Mouse (Mus musculus) CH12.LX (cell line): ENCODE results near the gene Sgip1.

ENCODE experiments used
- POLR2A ChIP-seq: IDR thresholded peaks from 2 replicates; pipeline ENCODE4 v1.6.1; 2011; ENCODE audit warnings: low read depth, mild to moderate bottlenecking, improper control_type of control experiment, low read length
- UBTF ChIP-seq: IDR thresholded peaks from 2 replicates; pipeline ENCODE4 v1.6.1; 2012; ENCODE audit warnings: low read depth, mild to moderate bottlenecking, inconsistent platforms, low read length, improper control_type of control experiment, moderate library complexity

GRCm38 (mm10) chr4:102886459-102886858, 145.4 kb downstream of the Sgip1 start:
- TF ChIP-seq POLR2A (no peak), UBTF (no peak)
